Mouse (Mus musculus): ENCODE results near the gene Casz1.

- TF ChIP-seq CTCF (IDR thresholded peaks at IDR 0.05; ENCODE audit: low read depth) = no peak
- no peak for TF ChIP-seq EP300 (optimal IDR thresholded peaks at IDR 0.05)
Observed at GRCm38 (mm10) chr4:148846724-148847123, 42.5 kb downstream of the Casz1 start.
